In the genomic region with DNA sequence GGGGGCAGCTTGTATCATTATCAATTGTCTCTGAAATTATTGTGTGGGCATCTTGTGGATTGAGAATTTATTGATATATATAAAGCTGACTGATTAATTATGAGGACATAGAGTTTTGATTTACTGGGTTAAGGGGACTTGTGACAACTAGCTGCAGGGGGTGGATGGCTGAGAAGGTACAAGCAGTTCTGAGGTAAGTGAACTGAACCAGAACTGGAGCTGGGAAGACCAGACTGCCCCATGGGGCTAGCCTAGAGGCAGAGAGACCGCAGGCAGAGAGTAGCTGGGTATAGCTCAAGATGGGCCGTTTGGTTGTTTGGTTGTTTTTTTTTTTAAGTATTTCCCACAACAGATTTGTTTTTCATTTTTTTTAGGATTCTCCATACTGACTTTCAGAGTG, we compare ENCODE assay signal across 27 mouse cellular contexts. TPM values are rescaled to one million over a fixed set of nuclear protein-coding genes. Genes with fewer than 3 reads are reported as not detected.
"Had no signal": no experiment of that assay in that cellular context is flagged by ENCODE, and none has a peak within 500 bp of the region (broad histone marks: within the 10 kb centered on the region; RNA-seq: fewer than 3 reads in every experiment).

No protein-coding gene starts in this region.

- H3K9ac ChIP-seq: heart, embryonic 13.5 days; heart, embryonic 15.5 days; hindbrain, embryonic 12.5 days; hindbrain, embryonic 14.5 days; intestine, embryonic 15.5 days; limb, embryonic 12.5 days; liver, embryonic 13.5 days; liver, embryonic 15.5 days; liver, postnatal 0 days had no signal

- DNase-seq: gastrocnemius, adult 2 months; gastrocnemius, postnatal 10 days; gastrocnemius, postnatal 25 days; heart, adult 2 months; heart, postnatal 14 days; heart, postnatal 36 days; kidney, postnatal 4 days; liver; liver, embryonic 13.5 days; liver, postnatal 0 days had no signal

- H3K9me3 ChIP-seq: heart, embryonic 13.5 days; heart, embryonic 15.5 days; hindbrain, embryonic 10.5 days; hindbrain, embryonic 12.5 days; intestine, embryonic 15.5 days; limb, embryonic 10.5 days; limb, embryonic 12.5 days; liver, embryonic 13.5 days; liver, embryonic 15.5 days had no signal

- H3K4me2 ChIP-seq: heart, embryonic 11.5 days; heart, embryonic 13.5 days; heart, embryonic 15.5 days; hindbrain, embryonic 12.5 days; hindbrain, embryonic 14.5 days; intestine, embryonic 15.5 days; limb, embryonic 12.5 days; liver, embryonic 11.5 days; liver, embryonic 13.5 days; liver, embryonic 15.5 days had no signal

- H3K36me3 ChIP-seq: heart, embryonic 13.5 days; heart, embryonic 15.5 days; hindbrain, embryonic 10.5 days; hindbrain, embryonic 12.5 days; intestine, embryonic 15.5 days; limb, embryonic 10.5 days; limb, embryonic 12.5 days; liver, embryonic 13.5 days; liver, embryonic 15.5 days had no signal

- H3K4me1 ChIP-seq: hindbrain, embryonic 10.5 days; hindbrain, embryonic 12.5 days; intestine, embryonic 15.5 days; limb, embryonic 10.5 days; liver, embryonic 15.5 days had no signal

- H3K27ac ChIP-seq: gastrocnemius, adult 2 months; heart, adult 2 months; heart, embryonic 13.5 days; heart, embryonic 15.5 days; hindbrain, embryonic 10.5 days; hindbrain, embryonic 12.5 days; hindbrain, embryonic 14.5 days; intestine, embryonic 15.5 days; kidney, postnatal 0 days; layer of hippocampus, adult 2 months; left cerebral cortex, adult 2 months; limb, embryonic 10.5 days; limb, embryonic 12.5 days; liver, embryonic 13.5 days; liver, embryonic 15.5 days had no signal

- H3K27me3 ChIP-seq: heart, embryonic 13.5 days; heart, embryonic 15.5 days; hindbrain, embryonic 12.5 days; intestine, embryonic 15.5 days; limb, embryonic 12.5 days; liver, embryonic 13.5 days; liver, embryonic 15.5 days had no signal

- H3K4me3 ChIP-seq: gastrocnemius, adult 2 months; heart, adult 2 months; heart, embryonic 13.5 days; heart, embryonic 15.5 days; hindbrain, embryonic 10.5 days; hindbrain, embryonic 12.5 days; intestine, embryonic 15.5 days; layer of hippocampus, adult 2 months; left cerebral cortex, adult 2 months; limb, embryonic 10.5 days; limb, embryonic 12.5 days; liver, embryonic 13.5 days; liver, embryonic 15.5 days had no signal

- ATAC-seq: hindbrain, embryonic 16.5 days; inflammation-experienced regulatory T-cells, adult 6 months; intestine, embryonic 15.5 days; intestine, postnatal 0 days; liver, postnatal 0 days had no signal

RNA-seq across cellular contexts. Expression of gene Slc27a2, which starts 27.9 kb away (rescaled TPM):
- polyA plus RNA-seq: inflammation-experienced regulatory T-cells, adult 6 months had no signal
